8 mouse cellular contexts compared by ENCODE assay signal in the genomic region with DNA sequence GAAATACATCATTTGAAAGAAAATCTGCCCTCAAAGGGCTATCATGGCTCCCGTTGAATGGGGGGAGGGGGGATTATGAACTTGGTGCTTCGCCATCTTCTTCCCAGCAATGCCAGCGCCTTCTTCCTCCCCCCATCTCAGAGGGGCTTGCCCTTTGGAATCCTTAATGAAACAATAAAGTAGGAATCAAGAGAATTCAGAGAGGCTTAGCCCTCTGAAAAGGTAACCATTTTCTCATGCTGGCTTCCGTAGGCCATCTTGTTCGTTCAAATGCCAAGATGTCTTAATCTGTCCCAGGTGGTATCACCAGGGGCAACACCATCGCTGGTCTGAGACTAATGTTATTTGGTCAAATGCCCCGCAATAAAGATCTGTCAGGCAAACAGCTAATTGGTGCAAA. TPM values are rescaled to one million over a fixed set of nuclear protein-coding genes. Genes with fewer than 3 reads are reported as not detected.
DNase-seq lines count a peak whose midpoint lies in the region; ATAC-seq and TF ChIP-seq lines count a peak whose summit lies in the region.

No protein-coding gene starts in this region.

- DNase-seq in liver: no peak
- peak; percentile 46 for DNase-seq in embryonic facial prominence, embryonic 14.5 days (ENCODE audit: low spot score)
- peak; percentile 61 for DNase-seq in retina, embryonic 14.5 days (ENCODE audit: low spot score)
- no peak for DNase-seq in frontal cortex, adult 2 months (ENCODE audit: extremely low spot score in 1 of 2, low spot score in 1 of 2)
- DNase-seq in adrenal gland, adult 18-20 months (ENCODE audit: low spot score in 2 of 2): no peak
- no peak for DNase-seq in spleen, adult 12 weeks (ENCODE audit: low spot score)

- no peak overlapping the region for H3K27ac ChIP-seq in liver, embryonic 12.5 days
- peak overlapping the region; percentile 94; the same call in 1 of the 2 replicates for H3K27ac ChIP-seq in embryonic facial prominence, embryonic 14.5 days (replicated peaks; ENCODE audit: low read depth, low read length)
- no peak overlapping the region for H3K27ac ChIP-seq in intestine, postnatal 0 days (ENCODE audit: low read depth, low read length)

- no peak overlapping the region for H3K4me3 ChIP-seq in liver, embryonic 12.5 days
- peak overlapping the region; percentile 95 for H3K4me3 ChIP-seq in embryonic facial prominence, embryonic 14.5 days (ENCODE audit: low read depth, low read length)
- H3K4me3 ChIP-seq in intestine, postnatal 0 days (ENCODE audit: low read depth, low read length): 0 out of 2 replicates have a peak overlapping the region, but pooled peaks have one; percentile 65

- H3K4me1 ChIP-seq in liver, embryonic 12.5 days: peaks cover 15% of the 10 kb centered on the region; the same call in 1 of the 2 replicates
- H3K4me1 ChIP-seq in embryonic facial prominence, embryonic 14.5 days (ENCODE audit: control insufficient read depth, insufficient read depth, low read length): peaks cover 8% of the 10 kb centered on the region
- H3K4me1 ChIP-seq in intestine, postnatal 0 days (replicated peaks; ENCODE audit: control insufficient read depth, insufficient read depth, low read length): no peaks in the 10 kb centered on the region

- WGBS in liver, embryonic 12.5 days (ENCODE audit: insufficient replicate concordance): 55% methylated on average over 7 of the region's 7 CpGs
- WGBS in embryonic facial prominence, embryonic 14.5 days: 22% methylated on average over 7 of the region's 7 CpGs
- WGBS in intestine, postnatal 0 days: 69% methylated on average over 7 of the region's 7 CpGs

- ATAC-seq in liver, embryonic 12.5 days: no peak
- ATAC-seq in embryonic facial prominence, embryonic 14.5 days (ENCODE audit: low read depth): no peak
- no peak for ATAC-seq in intestine, postnatal 0 days

- H3K36me3 ChIP-seq in liver, embryonic 12.5 days: no peaks in the 10 kb centered on the region
- no peaks in the 10 kb centered on the region for H3K36me3 ChIP-seq in embryonic facial prominence, embryonic 14.5 days (ENCODE audit: control insufficient read depth, insufficient read depth, low read length)
- H3K36me3 ChIP-seq in intestine, postnatal 0 days (ENCODE audit: control insufficient read depth, insufficient read depth): no peaks in the 10 kb centered on the region

- TF ChIP-seq CTCF in intestine, postnatal 0 days (IDR thresholded peaks at IDR 0.05; ENCODE audit: low read depth): no peak

- H3K4me2 ChIP-seq in liver, embryonic 12.5 days: peak overlapping the region; percentile 65; the same call in 1 of the 2 replicates
- peak overlapping the region; percentile 80 for H3K4me2 ChIP-seq in embryonic facial prominence, embryonic 14.5 days (ENCODE audit: low read depth, low read length)
- peak overlapping the region; percentile 86; the same call in 1 of the 2 replicates for H3K4me2 ChIP-seq in intestine, postnatal 0 days (replicated peaks; ENCODE audit: low read depth)

- H3K27me3 ChIP-seq in liver, embryonic 12.5 days (replicated peaks): peaks cover 43% of the 10 kb centered on the region
- no peaks in the 10 kb centered on the region for H3K27me3 ChIP-seq in embryonic facial prominence, embryonic 14.5 days (replicated peaks; ENCODE audit: control insufficient read depth, insufficient read depth, low read length)
- peaks cover 9% of the 10 kb centered on the region; the same call in 1 of the 2 replicates for H3K27me3 ChIP-seq in intestine, postnatal 0 days (replicated peaks; ENCODE audit: control insufficient read depth, insufficient read depth, low read length)

- H3K9ac ChIP-seq in liver, embryonic 12.5 days: no peak overlapping the region
- peak overlapping the region; percentile 95 for H3K9ac ChIP-seq in embryonic facial prominence, embryonic 14.5 days (ENCODE audit: low read depth, low read length)
- no peak overlapping the region for H3K9ac ChIP-seq in intestine, postnatal 0 days (ENCODE audit: low read depth, low read length)

- H3K9me3 ChIP-seq in liver, embryonic 12.5 days (replicated peaks): no peaks in the 10 kb centered on the region
- no peaks in the 10 kb centered on the region for H3K9me3 ChIP-seq in embryonic facial prominence, embryonic 14.5 days (ENCODE audit: control insufficient read depth, low read length)
- no peaks in the 10 kb centered on the region for H3K9me3 ChIP-seq in intestine, postnatal 0 days (ENCODE audit: control insufficient read depth)

RNA-seq across cellular contexts. Expression of a gene that starts 2.1 kb away (rescaled TPM):
- polyA plus RNA-seq in liver, embryonic 12.5 days (2016; fragmentation: Nextera tagmentation; extraction: Ambion mirVana): 9.6 and 10.8 TPM in 2 replicates
- 52.6 and 57.0 TPM in 2 replicates for polyA plus RNA-seq in embryonic facial prominence, embryonic 14.5 days (2014; fragmentation: Nextera tagmentation; extraction: Ambion mirVana)
- 13.9 and 14.1 TPM in 2 replicates for polyA plus RNA-seq in intestine, postnatal 0 days (2015; fragmentation: Nextera tagmentation; extraction: Ambion mirVana)
- 503 and 548 TPM in 2 replicates for polyA plus RNA-seq in frontal cortex, adult 2 months (2012; rRNA removed)
- total RNA-seq in adrenal gland, adult 18-20 months (2021): 1 to 10 TPM; 4.5 to 5.9 TPM

Comparison
In these comparisons a context has a peak if more than half of its experiments do, and no peak if none do; other contexts are left out.
1. DNase-seq: peak in embryonic facial prominence, embryonic 14.5 days (single experiment) and retina, embryonic 14.5 days (single experiment); none in liver (single experiment), frontal cortex, adult 2 months (0 of 2), adrenal gland, adult 18-20 months (0 of 2) and spleen, adult 12 weeks (single experiment).
2. Peak in every context shown above with its lines, with median percentiles within 50 percentile points of each other: H3K4me2 ChIP-seq.